Mouse (Mus musculus): Measurements from ENCODE around the gene Osbpl10.

DNA sequence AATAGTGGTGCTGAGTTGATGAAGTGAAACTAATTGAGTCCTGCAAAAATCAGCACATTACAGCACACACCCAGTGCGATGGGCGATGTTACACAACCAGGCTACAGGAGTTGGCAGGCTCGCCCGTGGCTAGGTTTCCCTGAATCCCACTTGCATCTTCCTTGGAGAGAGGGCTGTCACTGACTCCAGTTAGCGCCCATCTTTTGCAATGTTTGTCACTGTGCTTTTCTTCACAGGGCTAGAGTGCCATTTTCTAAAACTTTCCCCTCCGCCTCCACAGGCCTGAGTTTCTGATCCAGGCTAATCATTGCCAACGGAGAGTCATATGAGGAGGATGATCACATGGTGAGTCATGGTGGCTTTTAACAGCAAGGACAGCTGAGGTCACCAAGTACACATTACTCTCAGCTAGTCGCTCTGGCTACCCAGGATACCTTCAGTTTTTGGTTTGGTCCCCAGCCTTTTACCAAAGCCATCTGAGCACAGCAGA is 258.0 kb downstream of the Osbpl10 start:
- TF ChIP-seq CTCF (IDR thresholded peaks at IDR 0.05; ENCODE audit: low read depth, low read length), result no peak
- TF ChIP-seq EP300 (IDR thresholded peaks at IDR 0.05; ENCODE audit: insufficient read depth, low read depth, low read length), result no peak
- no peak for TF ChIP-seq POLR2A (IDR thresholded peaks at IDR 0.05; ENCODE audit: insufficient read depth, low read length)

Measured in ES-Bruce4 (cell line).